Mouse (Mus musculus): ENCODE measurements around the gene Ube4b. TPM values are rescaled to one million over a fixed set of nuclear protein-coding genes. Genes with fewer than 3 reads are reported as not detected.
"Not testable (repeated sequence)": the region's sequence is repeated elsewhere in the genome, so short reads cannot be mapped to it uniquely, and the experiment has no call there.

Ube4b gene
- polyA plus RNA-seq, 1 experiment from 2014 or later: 55.3 TPM

DNA sequence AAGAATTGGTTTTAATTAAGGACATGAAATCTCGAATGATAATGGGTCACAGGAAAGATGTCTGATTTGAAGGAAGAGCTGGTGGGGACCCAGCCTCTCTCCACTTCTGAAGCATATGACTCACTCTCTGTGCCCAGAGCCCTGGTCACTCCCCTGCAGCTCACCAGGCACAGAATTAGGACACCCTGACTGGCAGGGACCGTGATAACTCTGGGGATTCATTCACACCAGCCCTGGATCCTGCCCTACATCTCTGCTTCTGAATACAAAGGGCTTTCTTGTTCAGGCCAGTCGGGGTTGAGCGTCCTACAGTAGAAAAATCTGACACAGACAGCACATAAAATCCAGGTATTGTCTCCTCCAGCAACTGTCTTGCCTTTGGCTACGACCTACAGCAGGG lies 32.0 kb upstream of the Ube4b start:
- no peaks in the 10 kb centered on the region for H3K9me3 ChIP-seq (ENCODE audit: control insufficient read depth, low read length)
- H3K4me2 ChIP-seq (ENCODE audit: low read depth, low read length): no peak overlapping the region
- H3K9ac ChIP-seq (replicated peaks; ENCODE audit: low read depth, low read length): no peak overlapping the region
- WGBS: 55% methylated on average over 5 of the region's 5 CpGs
- H3K27ac ChIP-seq (ENCODE audit: low read depth, low read length): no peak overlapping the region
- no peak overlapping the region for H3K4me3 ChIP-seq (ENCODE audit: low read depth, low read length)
- no peaks in the 10 kb centered on the region for H3K4me1 ChIP-seq (ENCODE audit: control insufficient read depth, insufficient read depth, low read length)
- H3K36me3 ChIP-seq (ENCODE audit: control insufficient read depth, insufficient read depth, low read length): no peaks in the 10 kb centered on the region
- H3K27me3 ChIP-seq (ENCODE audit: control insufficient read depth, insufficient read depth, low read length): no peaks in the 10 kb centered on the region
- ATAC-seq (ENCODE audit: low read depth): no peak

DNA sequence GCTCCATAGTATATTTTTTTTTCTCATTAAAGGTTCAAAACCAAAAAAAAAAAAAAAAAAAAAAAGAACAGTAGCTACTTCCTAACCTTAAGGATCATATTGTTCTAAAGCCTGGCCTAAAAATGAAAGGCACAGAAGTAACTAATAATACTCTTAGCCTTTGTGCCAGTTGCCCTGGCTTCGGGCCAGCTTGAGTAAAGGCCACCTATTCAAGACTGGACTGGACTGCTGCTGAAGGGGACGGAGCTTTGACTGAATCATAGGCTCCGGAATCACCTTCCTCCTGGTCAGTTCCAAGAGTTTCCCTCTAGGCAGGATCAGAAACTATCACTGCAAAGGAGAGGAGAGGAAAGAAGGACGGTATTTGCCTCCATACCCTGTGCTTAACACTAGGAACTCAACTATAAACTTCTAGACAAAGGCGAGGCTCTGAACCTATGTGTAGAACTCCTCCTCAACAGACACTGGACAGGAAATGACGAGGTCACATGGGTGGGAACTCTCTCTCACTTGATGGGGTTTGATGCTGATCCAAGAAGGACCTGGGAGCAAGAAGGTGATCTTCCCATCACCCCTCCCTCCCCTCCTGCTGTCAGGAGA lies 31.4 kb upstream of the Ube4b start:
- no peak overlapping the region for H3K27ac ChIP-seq (ENCODE audit: low read depth, low read length)
- no peaks in the 10 kb centered on the region for H3K36me3 ChIP-seq (ENCODE audit: control insufficient read depth, insufficient read depth, low read length)
- H3K4me3 ChIP-seq (ENCODE audit: low read depth, low read length): no peak overlapping the region
- no peaks in the 10 kb centered on the region for H3K4me1 ChIP-seq (ENCODE audit: control insufficient read depth, insufficient read depth, low read length)
- H3K4me2 ChIP-seq (ENCODE audit: low read depth, low read length): no peak overlapping the region
- no peaks in the 10 kb centered on the region for H3K9me3 ChIP-seq (ENCODE audit: control insufficient read depth, low read length)
- 82% methylated on average over 6 of the region's 6 CpGs for WGBS
- H3K27me3 ChIP-seq (ENCODE audit: control insufficient read depth, insufficient read depth, low read length): no peaks in the 10 kb centered on the region
- no peak for ATAC-seq (ENCODE audit: low read depth)
- no peak overlapping the region for H3K9ac ChIP-seq (replicated peaks; ENCODE audit: low read depth, low read length)

- H3K9me3 ChIP-seq (ENCODE audit: control insufficient read depth, low read length); H3K36me3 ChIP-seq (ENCODE audit: control insufficient read depth, insufficient read depth, low read length); H3K4me3 ChIP-seq (ENCODE audit: low read depth, low read length); H3K4me1 ChIP-seq (ENCODE audit: control insufficient read depth, insufficient read depth, low read length); H3K9ac ChIP-seq (replicated peaks; ENCODE audit: low read depth, low read length); H3K27me3 ChIP-seq (ENCODE audit: control insufficient read depth, insufficient read depth, low read length); H3K27ac ChIP-seq (ENCODE audit: low read depth, low read length); H3K4me2 ChIP-seq (ENCODE audit: low read depth, low read length); ATAC-seq (ENCODE audit: low read depth): not testable (repeated sequence)
- 87% methylated on average over 27 of the region's 27 CpGs for WGBS
Measured at GRCm38 (mm10) chr4:149457163-149457562, 30.6 kb upstream of the Ube4b start.

- no peak within 1 kb of the TSS for H3K9ac ChIP-seq (replicated peaks; ENCODE audit: low read depth, low read length)
- no peaks in the 10 kb centered on the region for H3K4me1 ChIP-seq (ENCODE audit: control insufficient read depth, insufficient read depth, low read length)
- no peak within 1 kb of the TSS for H3K27ac ChIP-seq (ENCODE audit: low read depth, low read length)
- no peak within 1 kb of the TSS for H3K4me3 ChIP-seq (ENCODE audit: low read depth, low read length)
- no peaks in the 10 kb centered on the region for H3K9me3 ChIP-seq (ENCODE audit: control insufficient read depth, low read length)
- no peaks in the 10 kb centered on the region for H3K36me3 ChIP-seq (ENCODE audit: control insufficient read depth, insufficient read depth, low read length)
- no peaks in the 10 kb centered on the region for H3K27me3 ChIP-seq (ENCODE audit: control insufficient read depth, insufficient read depth, low read length)
- no peak within 1 kb of the TSS for H3K4me2 ChIP-seq (ENCODE audit: low read depth, low read length)
- ATAC-seq (ENCODE audit: low read depth): no peak
- 57% methylated on average over 8 of the region's 8 CpGs for WGBS
Measured at GRCm38 (mm10) chr4:149454879-149455278, 28.3 kb upstream of the Ube4b start, which contains the start of gene Rbp7. Gene Rbp7, minus strand, starts transcription at chr4:149454978.

DNA sequence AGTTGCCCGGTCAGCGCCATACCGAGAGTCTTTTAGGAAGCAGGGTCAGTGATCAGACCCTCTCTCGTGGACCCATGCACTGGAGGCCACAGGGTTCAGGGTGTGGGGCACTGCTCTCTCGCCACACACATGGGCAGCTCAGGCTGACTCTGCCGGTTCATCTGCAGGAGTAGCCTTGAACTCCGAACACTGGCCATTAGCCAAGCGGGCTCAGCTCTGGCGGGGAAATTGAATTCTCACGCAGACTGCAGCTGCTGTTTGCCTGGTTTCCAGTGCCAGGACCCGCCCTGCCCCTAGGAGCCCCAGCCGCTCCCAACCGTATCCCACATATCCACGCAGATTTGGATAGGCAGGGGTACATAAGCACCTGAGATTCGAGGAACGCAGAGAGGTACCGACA lies 27.7 kb upstream of the Ube4b start:
- no peaks in the 10 kb centered on the region for H3K27me3 ChIP-seq (ENCODE audit: control insufficient read depth, insufficient read depth, low read length)
- H3K9me3 ChIP-seq (ENCODE audit: control insufficient read depth, low read length): no peaks in the 10 kb centered on the region
- no peaks in the 10 kb centered on the region for H3K36me3 ChIP-seq (ENCODE audit: control insufficient read depth, insufficient read depth, low read length)
- WGBS: 90% methylated on average over 17 of the region's 17 CpGs
- H3K4me3 ChIP-seq (ENCODE audit: low read depth, low read length): no peak overlapping the region
- H3K9ac ChIP-seq (replicated peaks; ENCODE audit: low read depth, low read length): no peak overlapping the region
- H3K27ac ChIP-seq (ENCODE audit: low read depth, low read length): no peak overlapping the region
- no peak overlapping the region for H3K4me2 ChIP-seq (ENCODE audit: low read depth, low read length)
- H3K4me1 ChIP-seq (ENCODE audit: control insufficient read depth, insufficient read depth, low read length): no peaks in the 10 kb centered on the region
- no peak for ATAC-seq (ENCODE audit: low read depth)

DNA sequence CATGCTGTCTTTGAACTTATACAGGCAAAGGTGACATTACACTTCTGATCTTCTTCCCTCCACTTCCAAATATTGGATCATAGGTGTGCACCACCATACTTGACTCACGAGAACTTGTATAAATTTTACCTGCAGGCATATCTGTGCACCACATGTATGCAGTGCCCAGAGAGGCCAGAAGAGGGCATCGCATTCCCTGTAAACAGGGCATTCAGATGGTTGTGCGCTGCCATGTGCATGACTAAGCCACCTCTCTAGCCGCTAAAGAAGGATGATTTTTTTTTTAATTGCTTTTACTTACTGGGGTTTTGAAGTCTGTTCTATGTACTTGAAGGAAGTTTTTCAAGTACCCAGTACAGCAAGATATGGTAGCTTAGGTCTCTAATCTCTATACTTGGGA lies 27.1 kb upstream of the Ube4b start:
- Histone ChIP-seq H3K4me1 (ENCODE audit: control insufficient read depth, insufficient read depth, low read length) (no peaks in the 10 kb centered on the region), H3K36me3 (ENCODE audit: control insufficient read depth, insufficient read depth, low read length) (no peaks in the 10 kb centered on the region), H3K27ac (ENCODE audit: low read depth, low read length) (no peak overlapping the region), H3K4me2 (ENCODE audit: low read depth, low read length) (no peak overlapping the region), H3K9me3 (ENCODE audit: control insufficient read depth, low read length) (no peaks in the 10 kb centered on the region), H3K9ac (replicated peaks; ENCODE audit: low read depth, low read length) (no peak overlapping the region), H3K27me3 (ENCODE audit: control insufficient read depth, insufficient read depth, low read length) (no peaks in the 10 kb centered on the region), H3K4me3 (ENCODE audit: low read depth, low read length) (no peak overlapping the region)
- no peak for ATAC-seq (ENCODE audit: low read depth)
- WGBS: 87% methylated on average over 4 of the region's 4 CpGs

- Histone ChIP-seq H3K27ac (ENCODE audit: low read depth, low read length) (no peak overlapping the region), H3K27me3 (ENCODE audit: control insufficient read depth, insufficient read depth, low read length) (no peaks in the 10 kb centered on the region), H3K4me2 (ENCODE audit: low read depth, low read length) (no peak overlapping the region), H3K4me1 (ENCODE audit: control insufficient read depth, insufficient read depth, low read length) (peaks cover 7% of the 10 kb centered on the region; the same call in 1 of the 2 replicates), H3K9me3 (ENCODE audit: control insufficient read depth, low read length) (no peaks in the 10 kb centered on the region), H3K36me3 (ENCODE audit: control insufficient read depth, insufficient read depth, low read length) (no peaks in the 10 kb centered on the region), H3K9ac (replicated peaks; ENCODE audit: low read depth, low read length) (no peak overlapping the region), H3K4me3 (ENCODE audit: low read depth, low read length) (no peak overlapping the region)
- 90% methylated on average over 3 of the region's 3 CpGs for WGBS
- ATAC-seq (ENCODE audit: low read depth): no peak
Measured at GRCm38 (mm10) chr4:149450636-149451035, 24.1 kb upstream of the Ube4b start.

- Histone ChIP-seq H3K4me3 (ENCODE audit: low read depth, low read length) (no peak overlapping the region), H3K27me3 (ENCODE audit: control insufficient read depth, insufficient read depth, low read length) (no peaks in the 10 kb centered on the region), H3K27ac (ENCODE audit: low read depth, low read length) (peak overlapping the region; percentile 95), H3K36me3 (ENCODE audit: control insufficient read depth, insufficient read depth, low read length) (no peaks in the 10 kb centered on the region), H3K4me1 (ENCODE audit: control insufficient read depth, insufficient read depth, low read length) (peaks cover 16% of the 10 kb centered on the region; the same call in 1 of the 2 replicates), H3K9ac (replicated peaks; ENCODE audit: low read depth, low read length) (no peak overlapping the region), H3K4me2 (ENCODE audit: low read depth, low read length) (peak overlapping the region; percentile 62; the same call in 1 of the 2 replicates), H3K9me3 (ENCODE audit: control insufficient read depth, low read length) (no peaks in the 10 kb centered on the region)
- no peak for ATAC-seq (ENCODE audit: low read depth)
- WGBS: 56% methylated on average over 1 of the region's 1 CpGs
Measured at GRCm38 (mm10) chr4:149446309-149446708, 19.8 kb upstream of the Ube4b start.

- 0 out of 2 replicates have a peak overlapping the region, but pooled peaks have one; percentile 61 for H3K9ac ChIP-seq (replicated peaks; ENCODE audit: low read depth, low read length)
- no peaks in the 10 kb centered on the region for H3K27me3 ChIP-seq (ENCODE audit: control insufficient read depth, insufficient read depth, low read length)
- H3K27ac ChIP-seq (ENCODE audit: low read depth, low read length): peak overlapping the region; percentile 95
- H3K4me3 ChIP-seq (ENCODE audit: low read depth, low read length): peak overlapping the region; percentile 27; the same call in 1 of the 2 replicates
- H3K36me3 ChIP-seq (ENCODE audit: control insufficient read depth, insufficient read depth, low read length): no peaks in the 10 kb centered on the region
- no peaks in the 10 kb centered on the region for H3K9me3 ChIP-seq (ENCODE audit: control insufficient read depth, low read length)
- peaks cover 16% of the 10 kb centered on the region; the same call in 1 of the 2 replicates for H3K4me1 ChIP-seq (ENCODE audit: control insufficient read depth, insufficient read depth, low read length)
- peak; percentile 78 for ATAC-seq (ENCODE audit: low read depth)
- H3K4me2 ChIP-seq (ENCODE audit: low read depth, low read length): peak overlapping the region; percentile 62
- WGBS: 3% methylated on average over 11 of the region's 11 CpGs
Measured at GRCm38 (mm10) chr4:149445868-149446267, 19.3 kb upstream of the Ube4b start.

All from neural tube, embryonic 14.5 days (tissue).